Mouse (Mus musculus) frontal cortex, postnatal 25 days (tissue): ENCODE measurements at regions not wholly inside any gene's neighbourhood (a gene's known extent, or its start where the extent isn't known, plus 50 kb on each side); places are given as distances from the start of the nearest gene placed in this dataset.

Experiments
- DNase-seq, 2 experiments: peaks; one replicate each; pipeline ENCODE4 v3.0.0; 2022; ENCODE audit warnings: low spot score in 2 of 2

- peak; percentile 56 to 67 for DNase-seq
These were observed 58.8 kb upstream of the Barx2 start for GRCm38 (mm10) chr9:31971801-31972628.

GRCm38 (mm10) chr9:31972629-31972993 lies 59.3 kb upstream of the Barx2 start:
- DNase-seq, result no peak

GRCm38 (mm10) chr9:31976191-31976590 lies 62.9 kb upstream of the Barx2 start:
- DNase-seq, result no peak

GRCm38 (mm10) chr9:31978071-31978470 lies 64.8 kb upstream of the Barx2 start:
- DNase-seq, result no peak

GRCm38 (mm10) chr9:31979211-31979610 lies 65.9 kb upstream of the Barx2 start:
- DNase-seq, result no peak

- DNase-seq, result no peak
These were observed 67.2 kb upstream of the Barx2 start for GRCm38 (mm10) chr9:31980459-31980858.

- no peak for DNase-seq
These were observed 70.7 kb upstream of the Barx2 start for GRCm38 (mm10) chr9:31983759-31984586.

- DNase-seq, result no peak
These were observed 75.6 kb upstream of the Barx2 start for GRCm38 (mm10) chr9:31988826-31989225.

GRCm38 (mm10) chr9:31989581-31990360 lies 76.5 kb upstream of the Barx2 start:
- DNase-seq, result no peak

GRCm38 (mm10) chr9:31990456-31990855 lies 77.2 kb upstream of the Barx2 start:
- no peak for DNase-seq

GRCm38 (mm10) chr9:31993631-31994601 lies 80.7 kb upstream of the Barx2 start:
- DNase-seq, result no peak

- no peak for DNase-seq
These were observed 81.8 kb upstream of the Barx2 start for GRCm38 (mm10) chr9:31995101-31995500.

GRCm38 (mm10) chr9:31995700-31996099 lies 82.4 kb upstream of the Barx2 start:
- no peak for DNase-seq

- DNase-seq, result no peak
These were observed 83.4 kb upstream of the Barx2 start for GRCm38 (mm10) chr9:31996466-31997177.

GRCm38 (mm10) chr9:31997178-31998097 lies 84.2 kb upstream of the Barx2 start:
- DNase-seq, result peak; percentile 21 to 36

GRCm38 (mm10) chr9:31998488-31999280 lies 85.4 kb upstream of the Barx2 start:
- no peak for DNase-seq

- no peak for DNase-seq
These were observed 86.5 kb upstream of the Barx2 start for GRCm38 (mm10) chr9:31999760-32000159.

GRCm38 (mm10) chr9:32002924-32003323 lies 89.7 kb upstream of the Barx2 start:
- DNase-seq, result no peak
